Mouse (Mus musculus) right cerebral cortex, postnatal 25 days (tissue): ENCODE data around the gene Txn2.

Experiments used
- DNase-seq: peaks from one replicate; pipeline ENCODE4 v3.0.0; 2022

Gene Txn2

GRCm38 (mm10) chr15:77933770-77934169 lies 5.0 kb upstream of the Txn2 start:
- peak; percentile 94 for DNase-seq

DNA sequence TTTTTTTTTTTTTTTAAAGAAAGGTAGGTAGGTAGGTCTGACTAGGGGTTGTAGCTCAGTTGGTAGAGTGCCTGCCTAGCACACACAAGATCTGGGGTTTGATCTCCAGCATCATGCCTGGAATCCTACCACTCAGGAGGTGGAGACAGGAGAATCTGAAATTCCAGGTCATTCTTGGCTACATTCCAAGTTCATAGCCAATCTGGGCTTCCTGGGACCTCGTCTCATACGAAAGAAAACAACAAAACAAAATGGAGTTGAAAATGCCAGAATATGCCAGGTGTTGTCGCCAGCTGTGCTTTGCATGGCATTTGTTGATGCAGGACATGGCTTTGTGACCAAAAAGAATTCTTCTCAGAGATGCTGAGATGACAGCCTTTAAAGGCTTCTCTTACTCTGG lies 4.4 kb upstream of the Txn2 start:
- DNase-seq = no peak

DNA sequence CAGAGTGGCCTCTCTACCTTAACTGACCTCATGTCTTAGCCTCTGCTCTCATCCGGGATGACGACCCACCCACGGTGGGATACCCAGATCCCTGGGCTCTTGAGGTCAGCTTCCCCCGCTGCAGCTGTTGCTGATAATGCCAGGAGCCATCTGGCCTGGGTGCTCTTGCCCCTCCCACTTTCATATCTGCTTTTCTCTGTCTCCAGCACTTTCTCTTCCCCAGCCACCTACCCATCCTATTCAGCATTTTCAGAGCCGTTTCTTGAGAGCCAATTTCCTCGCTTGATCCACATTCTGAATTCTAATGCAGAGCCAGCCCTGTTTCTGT lies 2.8 kb upstream of the Txn2 start:
- DNase-seq = no peak

GRCm38 (mm10) chr15:77930986-77931688 lies 2.3 kb upstream of the Txn2 start:
- DNase-seq = no peak

GRCm38 (mm10) chr15:77929804-77930203 lies 998 bp upstream of the Txn2 start:
- DNase-seq = no peak

DNA sequence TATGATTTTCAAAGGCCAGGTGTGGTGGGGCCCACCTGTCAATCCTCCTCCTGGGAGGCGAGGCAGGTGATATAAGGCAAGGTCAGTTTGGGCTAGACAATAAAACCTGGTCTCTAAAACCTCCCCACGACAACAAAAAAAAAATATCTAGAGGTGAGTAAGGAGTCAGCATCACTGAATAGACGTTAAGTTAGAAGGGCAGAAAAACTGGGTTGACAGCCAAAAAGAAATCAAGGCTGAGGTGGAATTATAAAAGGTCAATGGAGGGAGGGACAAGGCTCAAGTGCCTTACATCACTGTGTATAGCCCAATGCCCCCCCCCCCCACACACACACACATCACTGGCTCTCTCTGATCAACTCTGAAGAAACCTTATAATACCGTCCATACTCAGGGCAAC lies 715 bp downstream of the Txn2 start:
- no peak for DNase-seq

DNA sequence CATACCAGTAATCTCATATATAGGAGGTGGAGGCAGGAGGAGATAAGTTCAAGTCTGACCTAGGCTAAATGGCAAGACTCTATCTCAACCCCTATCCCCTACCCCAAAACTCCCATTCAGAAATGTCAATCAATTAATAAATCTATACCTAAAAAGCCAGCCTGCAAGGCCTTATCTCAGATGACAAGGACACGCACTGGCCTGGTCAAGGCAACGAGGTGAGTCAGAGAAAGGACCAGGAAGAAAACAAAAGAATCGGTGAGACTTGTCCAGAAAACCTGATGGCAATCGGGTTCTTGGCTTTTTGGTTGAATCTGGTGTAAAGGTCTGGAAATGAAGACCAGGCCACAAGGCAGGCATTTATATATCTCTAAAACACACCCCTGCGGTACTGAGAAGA lies 1.9 kb downstream of the Txn2 start:
- no peak for DNase-seq

- DNase-seq = no peak
Measured at GRCm38 (mm10) chr15:77925195-77925594, 3.6 kb downstream of the Txn2 start.

DNA sequence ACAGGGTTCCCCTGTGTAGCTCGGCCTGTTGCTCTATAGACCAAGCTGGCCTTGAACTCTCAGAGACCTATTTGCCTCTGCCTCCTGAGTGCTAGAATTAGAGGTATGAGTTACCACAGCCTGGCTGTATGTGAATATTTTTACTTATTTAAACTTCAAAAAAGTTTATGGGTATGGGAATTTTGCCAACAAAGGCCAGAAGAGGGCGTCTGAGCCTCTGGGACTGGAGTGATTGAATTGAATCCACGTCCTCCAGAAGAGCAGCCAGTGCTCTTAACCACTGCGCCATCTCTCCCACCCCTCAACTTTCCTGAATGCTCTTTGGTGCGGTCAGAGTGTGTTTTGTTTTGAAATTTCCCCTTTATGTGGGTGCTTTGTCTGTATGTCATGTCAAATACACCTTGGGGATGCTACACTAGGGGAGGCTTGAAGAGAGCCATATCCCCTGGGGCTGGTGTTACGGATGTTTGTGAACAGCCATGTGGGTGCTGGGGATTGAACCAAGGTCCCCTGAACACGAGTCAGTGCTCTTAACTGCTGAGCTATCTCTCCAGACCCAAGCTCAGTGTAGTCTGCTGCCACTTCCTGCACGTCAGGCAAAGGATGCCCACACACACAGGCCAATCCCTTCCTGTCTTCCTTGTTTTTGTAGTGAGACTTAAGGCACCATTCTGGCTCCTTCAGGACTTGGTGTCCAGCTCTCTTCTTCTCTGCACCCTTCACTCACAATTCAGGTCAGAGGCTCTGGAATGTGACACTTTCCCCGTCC lies 5.4 kb downstream of the Txn2 start:
- DNase-seq = no peak

- DNase-seq = no peak
Measured at GRCm38 (mm10) chr15:77922710-77923109, 6.1 kb downstream of the Txn2 start.

DNA sequence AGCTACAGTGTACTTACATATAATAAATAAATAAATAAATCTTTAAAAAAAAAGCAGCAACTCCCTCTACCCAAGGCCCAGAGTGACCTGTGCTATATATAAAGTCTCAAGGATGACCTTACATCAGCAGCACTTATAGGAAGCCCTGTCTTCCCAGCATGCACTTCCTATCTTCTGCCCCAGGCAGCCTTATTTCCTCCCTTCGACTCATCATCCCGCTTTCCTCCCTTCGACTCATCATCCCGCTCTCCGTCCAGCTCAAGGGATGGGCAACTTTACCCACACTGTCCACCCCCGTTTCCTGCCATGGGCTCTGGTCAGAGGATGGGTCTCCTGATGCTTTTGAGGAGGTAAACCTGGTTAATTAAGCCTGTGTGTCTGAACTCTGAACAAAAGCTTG lies 7.2 kb downstream of the Txn2 start:
- no peak for DNase-seq

GRCm38 (mm10) chr15:77920511-77921462 lies 8.0 kb downstream of the Txn2 start:
- DNase-seq = no peak

- DNase-seq = no peak
Measured at GRCm38 (mm10) chr15:77919441-77919840, 9.4 kb downstream of the Txn2 start.

DNA sequence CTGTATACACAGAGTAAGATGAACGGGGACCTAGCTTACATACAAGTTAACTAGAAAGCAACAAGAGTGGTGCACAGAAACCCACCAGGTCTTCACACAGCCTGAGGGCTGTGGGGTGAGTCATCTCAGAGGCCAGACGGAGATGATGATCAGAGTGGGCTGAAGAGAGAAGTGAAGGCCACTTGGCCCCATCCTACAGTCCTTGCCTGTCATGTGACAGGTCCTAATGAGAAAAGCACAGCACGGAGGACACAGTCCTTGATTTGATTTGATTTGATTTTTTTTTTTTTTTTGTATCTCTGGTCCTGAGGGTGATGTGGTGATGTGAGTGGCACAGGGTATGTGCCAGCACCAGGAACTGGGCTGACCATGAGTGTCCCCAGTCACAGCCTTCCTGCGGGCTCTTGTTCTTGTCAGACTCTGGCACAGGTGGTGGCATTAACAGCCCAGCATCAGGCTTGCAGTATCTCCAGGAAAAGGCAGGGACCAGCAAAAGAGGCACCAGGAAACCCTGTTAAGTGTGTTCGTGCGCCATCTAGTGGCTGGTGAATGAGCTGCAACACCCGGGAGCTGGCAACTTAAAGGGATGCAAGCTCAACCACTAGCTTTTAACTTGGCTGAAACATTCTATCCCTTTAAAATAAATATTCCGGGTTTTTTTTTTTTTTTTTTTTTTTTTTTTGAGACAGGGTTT lies 11.8 kb downstream of the Txn2 start:
- DNase-seq = peak; percentile 86

DNA sequence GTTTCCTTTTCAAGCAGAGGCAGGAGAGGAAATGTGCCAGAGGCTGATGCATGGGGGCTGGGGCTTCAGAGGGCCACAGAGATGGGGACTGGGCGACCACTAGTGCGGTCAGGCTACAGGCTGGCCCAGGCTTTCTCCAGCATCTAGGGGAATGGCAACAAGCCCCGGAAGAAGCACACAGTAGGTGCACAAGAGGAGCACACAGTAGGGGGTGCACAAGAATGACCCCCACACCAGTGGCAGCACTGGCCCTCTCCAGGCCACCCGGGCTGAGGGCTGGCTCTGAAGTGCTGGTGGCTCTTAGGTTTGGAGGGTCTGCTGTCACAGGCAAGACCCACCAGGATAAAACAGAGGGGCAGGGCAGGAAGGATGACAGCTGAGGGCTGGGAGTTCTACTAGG lies 13.5 kb downstream of the Txn2 start:
- no peak for DNase-seq

GRCm38 (mm10) chr15:77914507-77914906 lies 14.3 kb downstream of the Txn2 start:
- DNase-seq = no peak

DNA sequence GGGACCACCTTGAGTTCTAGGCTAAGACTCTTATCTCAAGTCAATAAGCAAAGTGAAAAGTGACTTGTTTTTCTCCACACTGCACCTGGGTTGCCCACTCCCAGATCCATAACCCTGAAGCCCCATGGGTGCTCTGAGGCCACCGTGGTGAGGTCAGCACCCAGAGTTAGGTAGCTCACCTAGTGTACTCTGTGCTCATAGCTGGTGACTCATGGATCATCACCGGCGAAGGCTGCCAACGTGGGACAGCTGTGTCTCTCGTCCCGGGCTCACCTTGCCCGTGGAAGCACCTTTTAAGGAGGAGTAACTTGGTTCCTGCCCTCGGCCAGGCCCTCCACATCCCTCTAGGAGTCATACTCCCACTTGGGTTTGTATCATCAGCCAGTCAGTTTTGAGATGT lies 15.8 kb downstream of the Txn2 start:
- no peak for DNase-seq

- DNase-seq = no peak
Measured at GRCm38 (mm10) chr15:77912585-77912984, 16.2 kb downstream of the Txn2 start.

DNA sequence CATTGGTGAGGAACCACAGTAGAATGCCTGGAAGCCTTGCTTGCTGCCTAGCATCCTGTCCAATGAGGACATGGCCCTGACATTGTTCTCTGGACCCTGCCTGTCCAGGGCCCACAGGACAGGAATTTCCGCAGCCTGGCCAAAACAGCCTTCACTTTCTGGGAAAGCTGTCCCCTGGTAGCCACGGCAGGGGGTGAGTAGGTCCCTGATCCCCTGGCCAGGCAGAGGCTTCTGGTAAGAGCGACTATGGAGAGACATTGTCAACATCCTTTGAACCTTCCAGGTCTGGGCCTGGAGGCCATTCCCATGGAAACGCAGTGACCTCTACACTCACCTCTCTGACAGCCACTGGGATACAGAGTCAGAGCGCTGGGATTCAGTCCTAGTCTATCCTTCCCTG lies 16.8 kb downstream of the Txn2 start:
- DNase-seq = no peak

DNA sequence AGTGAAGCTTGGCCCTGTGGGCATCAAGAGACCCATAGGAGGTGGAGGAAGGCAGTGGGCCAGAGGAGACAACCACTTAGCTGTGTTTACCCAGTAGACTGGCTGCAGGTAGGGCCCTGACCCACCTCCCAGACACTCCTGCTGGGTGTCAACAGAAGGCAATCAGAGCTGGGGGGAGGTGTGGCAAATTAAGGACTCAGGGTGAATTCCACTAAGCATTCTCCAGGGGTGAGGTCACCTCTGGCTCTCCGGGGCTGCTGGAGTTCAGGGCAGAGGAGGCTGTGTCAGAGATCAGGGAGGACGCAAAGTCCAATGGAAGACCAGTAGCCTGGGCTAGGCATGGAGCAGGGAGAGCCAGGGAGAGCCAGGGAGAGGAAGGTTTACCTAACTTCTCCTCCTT lies 17.7 kb downstream of the Txn2 start:
- no peak for DNase-seq

- no peak for DNase-seq
Measured at GRCm38 (mm10) chr15:77907646-77908518, 20.9 kb downstream of the Txn2 start.

- no peak for DNase-seq
Measured at GRCm38 (mm10) chr15:77906545-77906944, 22.3 kb downstream of the Txn2 start.
